Mouse (Mus musculus) small intestine, adult 2 months (tissue): ENCODE measurements around the gene Dock8.

Experiments
- CTCF ChIP-seq: fragments of 200-500 bp; IDR thresholded peaks from 2 replicates; pipeline ENCODE4 v1.5.1; 2012; ENCODE audit warnings: low read depth, mild to moderate bottlenecking, control low read depth, inconsistent platforms, low read length, moderate library complexity, mixed read lengths; ENCODE audit not compliant: insufficient replicate concordance, insufficient read length; ENCODE audit errors: extremely low read depth
- POLR2A ChIP-seq: fragments of 200-500 bp; IDR thresholded peaks from 2 replicates; pipeline ENCODE4 v1.6.1; 2012; ENCODE audit warnings: low read depth, mild to moderate bottlenecking, control low read depth, inconsistent platforms, low read length, moderate library complexity

- no peak for TF ChIP-seq POLR2A
- TF ChIP-seq CTCF: no peak
Measured at GRCm38 (mm10) chr19:25008509-25008908, 9.2 kb downstream of the Dock8 start.
